Mouse (Mus musculus) ES-Bruce4 (cell line): ENCODE data around the gene Ago1. TPM values are rescaled to one million over a fixed set of nuclear protein-coding genes. Genes with fewer than 3 reads are reported as not detected.

Experiments used
- H3K27ac ChIP-seq: 2 replicates; pipeline ENCODE4 v1.5.1; 2012; ENCODE audit warnings: low read length, inconsistent platforms; ENCODE audit not compliant: insufficient read depth
- H3K27me3 ChIP-seq: 2 replicates; pipeline ENCODE4 v1.6.1; 2012; ENCODE audit warnings: mild to moderate bottlenecking, low read length, inconsistent platforms; ENCODE audit not compliant: control insufficient read depth, poor library complexity, insufficient read depth, severe bottlenecking
- H3K36me3 ChIP-seq: 2 replicates; pipeline ENCODE4 v1.6.1; 2012; ENCODE audit warnings: inconsistent platforms, mild to moderate bottlenecking, low read length, moderate library complexity; ENCODE audit not compliant: control insufficient read depth, poor library complexity, insufficient read depth, severe bottlenecking
- H3K4me1 ChIP-seq: one replicate; pipeline ENCODE4 v1.8.1; 2011; ENCODE audit warnings: low read length; ENCODE audit not compliant: control insufficient read depth, insufficient read depth
- H3K4me3 ChIP-seq: 2 replicates; pipeline ENCODE4 v1.5.1; 2011; ENCODE audit warnings: low read depth, mild to moderate bottlenecking, low read length
- H3K9ac ChIP-seq: 2 replicates; pipeline ENCODE4 v1.6.1; 2012; ENCODE audit warnings: low read depth, mild to moderate bottlenecking, inconsistent platforms; ENCODE audit not compliant: poor library complexity, severe bottlenecking
- H3K9me3 ChIP-seq: replicated peaks from 2 replicates; pipeline ENCODE4 v1.6.1; 2012; ENCODE audit warnings: mild to moderate bottlenecking, low read length, inconsistent platforms; ENCODE audit not compliant: control insufficient read depth, poor library complexity, insufficient read depth, severe bottlenecking
- CTCF ChIP-seq: IDR thresholded peaks from one replicate; pipeline ENCODE4 v1.8.1; 2011; ENCODE audit warnings: low read depth, low read length
- EP300 ChIP-seq: IDR thresholded peaks from 2 replicates; pipeline ENCODE4 v1.6.1; 2011; ENCODE audit warnings: low read depth, low read length; ENCODE audit not compliant: insufficient read depth
- POLR2A ChIP-seq: IDR thresholded peaks from one replicate; pipeline ENCODE4 v1.8.1; 2011; ENCODE audit warnings: low read length; ENCODE audit not compliant: insufficient read depth
- polyA plus RNA-seq: library from polyadenylated mRNA; stranded (reverse); fragments of >200 nt; gene quantifications from 2 replicates; pipeline ENCODE4 v1.2.4, GENCODE M21; 2011; ENCODE audit warnings: low read depth; ENCODE audit not compliant: missing spikeins, insufficient read depth, insufficient read length

Gene Ago1
- polyA plus RNA-seq, 1 experiment: 44.8 TPM

DNA sequence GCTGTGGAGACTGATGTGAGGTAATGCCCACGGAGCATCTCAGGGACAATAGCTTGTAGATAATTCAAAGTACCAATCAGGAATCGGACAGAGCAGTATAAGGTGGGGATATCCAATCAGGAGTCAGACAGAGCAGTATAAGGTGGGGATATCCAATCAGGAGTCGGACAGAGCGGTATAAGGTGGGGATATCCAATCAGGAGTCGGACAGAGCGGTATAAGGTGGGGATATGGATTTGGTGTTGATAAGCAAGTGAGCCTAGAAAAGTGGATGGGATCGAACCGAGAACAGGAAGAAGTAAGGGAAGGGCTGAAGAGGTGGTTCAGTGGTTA is 34.6 kb upstream of the Ago1 start:
- TF ChIP-seq POLR2A: no peak
- TF ChIP-seq CTCF: no peak
- no peak for TF ChIP-seq EP300
- Histone ChIP-seq H3K27me3 (no peaks in the 10 kb centered on the region), H3K4me3 (no peak overlapping the region), H3K36me3 (no peaks in the 10 kb centered on the region), H3K9me3 (no peaks in the 10 kb centered on the region), H3K9ac (no peak overlapping the region), H3K4me1 (no peaks in the 10 kb centered on the region), H3K27ac (no peak overlapping the region)

DNA sequence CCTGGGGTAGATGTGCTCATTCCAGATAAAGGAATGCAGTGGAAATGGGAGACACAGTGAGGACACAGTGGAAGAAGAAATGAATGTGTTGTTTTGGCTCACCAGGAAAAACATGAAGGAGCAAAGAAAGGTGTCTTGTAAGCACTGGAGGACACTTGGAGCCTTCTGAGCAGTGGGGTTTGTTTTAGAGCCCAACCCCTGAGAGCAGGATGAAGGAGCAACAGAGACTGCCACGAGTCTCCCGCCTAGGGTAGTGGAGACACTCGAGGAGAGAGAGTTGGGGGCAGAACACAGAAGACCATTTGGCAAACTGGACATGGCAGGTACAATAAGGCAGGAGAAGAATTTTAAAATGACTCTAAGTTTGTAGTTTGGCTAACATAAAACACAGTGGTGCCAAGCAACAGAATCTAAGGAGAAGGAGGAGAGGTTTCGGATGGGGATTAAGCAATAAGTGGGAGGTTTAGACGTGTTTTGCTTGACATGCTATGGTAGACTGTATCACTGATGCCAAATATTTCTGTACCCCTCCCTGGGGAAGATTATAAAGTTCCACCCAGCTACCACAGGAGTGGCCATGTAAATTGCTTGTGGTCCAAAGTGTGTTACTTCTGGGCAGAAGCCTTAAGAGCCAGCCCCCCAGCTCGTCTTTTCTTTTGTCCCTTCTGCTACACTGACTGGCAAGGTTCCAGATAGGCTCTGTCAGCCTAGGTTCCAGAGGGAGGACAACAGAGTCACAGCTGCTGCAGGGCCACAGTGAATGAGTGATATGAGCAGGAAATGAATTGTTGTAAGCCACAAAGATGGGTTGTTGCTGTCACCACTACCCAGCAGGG is 34.0 kb upstream of the Ago1 start:
- Histone ChIP-seq H3K4me1 (no peaks in the 10 kb centered on the region), H3K27me3 (no peaks in the 10 kb centered on the region), H3K9me3 (no peaks in the 10 kb centered on the region), H3K36me3 (no peaks in the 10 kb centered on the region), H3K27ac (no peak overlapping the region), H3K9ac (no peak overlapping the region), H3K4me3 (no peak overlapping the region)
- TF ChIP-seq POLR2A: no peak
- TF ChIP-seq EP300: no peak
- no peak for TF ChIP-seq CTCF

DNA sequence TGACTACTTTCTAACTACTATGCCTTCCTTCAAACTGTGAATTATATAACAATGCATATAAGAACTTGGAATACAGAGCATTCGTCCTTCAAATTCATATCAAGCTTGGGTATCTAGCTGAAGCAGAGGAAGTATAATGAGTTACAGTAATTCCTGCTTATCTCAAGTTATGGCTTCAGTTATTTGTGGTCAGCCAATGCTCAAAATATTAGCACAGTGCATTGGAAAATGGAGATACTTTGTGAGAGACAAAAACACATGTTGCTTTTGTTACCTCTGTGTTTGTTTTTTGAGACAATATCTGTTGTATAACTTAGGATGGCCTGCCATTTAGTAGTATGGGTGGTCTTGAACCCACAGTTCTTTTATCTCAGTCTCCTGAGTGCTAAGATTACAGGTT is 30.2 kb upstream of the Ago1 start:
- Histone ChIP-seq H3K9ac (no peak overlapping the region), H3K36me3 (no peaks in the 10 kb centered on the region), H3K9me3 (no peaks in the 10 kb centered on the region), H3K27me3 (no peaks in the 10 kb centered on the region), H3K4me1 (no peaks in the 10 kb centered on the region), H3K27ac (no peak overlapping the region), H3K4me3 (no peak overlapping the region)
- TF ChIP-seq POLR2A: no peak
- no peak for TF ChIP-seq CTCF
- no peak for TF ChIP-seq EP300

DNA sequence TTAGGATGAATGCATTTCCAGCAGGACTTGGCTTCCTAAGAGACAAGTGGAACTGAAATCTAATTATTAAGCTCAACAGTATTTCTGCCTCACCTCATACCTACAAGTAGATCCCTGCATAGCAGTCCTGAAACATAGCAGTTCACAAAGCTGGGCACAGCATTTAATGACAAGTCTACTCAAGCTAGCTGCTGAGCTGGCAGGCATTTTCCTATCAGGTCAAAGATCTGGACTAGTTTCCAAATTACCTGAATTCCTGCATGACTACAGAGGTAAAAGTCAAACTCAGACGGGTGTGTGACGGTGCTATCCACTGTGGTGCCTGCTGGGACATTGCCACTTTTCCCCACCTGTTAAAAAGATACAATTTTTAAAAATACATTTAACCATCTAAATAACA is 28.6 kb upstream of the Ago1 start:
- Histone ChIP-seq H3K4me3 (no peak overlapping the region), H3K27ac (no peak overlapping the region), H3K27me3 (no peaks in the 10 kb centered on the region), H3K4me1 (no peaks in the 10 kb centered on the region), H3K9me3 (no peaks in the 10 kb centered on the region), H3K9ac (no peak overlapping the region), H3K36me3 (no peaks in the 10 kb centered on the region)
- TF ChIP-seq EP300 (no peak), CTCF (no peak), POLR2A (no peak)

DNA sequence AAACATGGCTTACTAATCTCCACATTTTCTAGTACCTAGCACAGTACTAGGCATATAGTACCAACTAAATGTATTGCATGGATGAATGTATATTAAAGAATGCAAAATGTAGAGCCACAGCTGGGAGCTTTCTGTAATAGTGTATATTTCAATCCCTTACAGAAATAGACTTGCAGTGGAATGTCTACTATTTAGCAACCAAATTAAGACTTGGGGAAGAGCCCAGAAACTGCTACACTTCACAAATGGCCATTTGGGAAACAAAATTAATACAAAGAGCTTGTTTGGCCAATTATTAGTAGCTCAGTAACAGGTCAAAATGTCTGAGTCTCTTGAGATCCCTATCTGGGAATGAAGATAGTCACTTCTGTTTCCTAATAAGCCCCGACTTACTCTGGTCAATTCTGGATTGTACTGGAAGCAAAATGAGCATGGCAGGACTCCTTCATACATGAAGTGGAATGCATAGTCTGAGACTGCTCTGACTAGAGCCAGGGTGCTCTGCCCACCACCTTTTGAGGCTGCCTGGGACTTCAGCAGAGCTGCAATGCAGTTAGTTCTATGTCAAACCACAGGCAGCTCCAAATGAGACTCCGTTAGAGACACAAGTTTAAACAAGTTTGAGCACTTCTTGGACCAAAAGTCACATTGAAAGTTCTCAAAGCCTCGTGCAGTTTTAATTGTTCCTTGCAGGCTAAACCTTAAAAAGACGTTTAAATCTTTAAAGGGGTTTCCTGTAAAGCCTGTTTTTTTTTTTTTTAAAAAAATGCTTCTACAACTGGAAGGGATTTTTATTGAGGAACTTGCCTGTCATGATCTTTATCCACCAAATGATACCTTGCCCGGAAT is 27.8 kb upstream of the Ago1 start:
- no peaks in the 10 kb centered on the region for H3K27me3 ChIP-seq
- TF ChIP-seq CTCF (no peak), EP300 (no peak)
- no peaks in the 10 kb centered on the region for H3K4me1 ChIP-seq
- no peak overlapping the region for H3K9ac ChIP-seq
- H3K36me3 ChIP-seq: no peaks in the 10 kb centered on the region
- no peaks in the 10 kb centered on the region for H3K9me3 ChIP-seq
- no peak overlapping the region for H3K4me3 ChIP-seq
- H3K27ac ChIP-seq: no peak overlapping the region

DNA sequence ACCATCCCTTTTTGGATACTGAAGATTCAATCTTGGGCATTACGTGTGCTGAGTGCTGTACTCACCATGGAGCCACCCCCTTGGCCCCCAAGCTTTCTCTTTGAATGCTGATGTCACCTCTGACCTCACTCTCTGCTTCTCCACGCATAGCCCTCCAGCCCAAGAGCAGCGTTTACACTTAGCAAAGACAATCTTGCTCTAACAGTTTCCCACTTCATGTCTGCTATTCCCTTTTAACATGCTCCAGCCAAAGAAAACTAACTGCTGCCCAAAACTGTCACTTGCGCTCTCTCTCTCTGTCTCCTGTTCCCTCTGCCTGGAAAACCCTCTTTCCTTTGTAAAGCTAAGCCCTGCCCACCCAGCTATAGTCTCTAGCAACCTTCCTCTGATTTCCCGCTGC is 27.1 kb upstream of the Ago1 start:
- Histone ChIP-seq H3K27ac (no peak overlapping the region), H3K36me3 (no peaks in the 10 kb centered on the region), H3K4me1 (no peaks in the 10 kb centered on the region), H3K9ac (no peak overlapping the region), H3K4me3 (no peak overlapping the region), H3K27me3 (no peaks in the 10 kb centered on the region), H3K9me3 (no peaks in the 10 kb centered on the region)
- no peak for TF ChIP-seq POLR2A
- no peak for TF ChIP-seq CTCF
- no peak for TF ChIP-seq EP300
